Mouse (Mus musculus) forebrain, embryonic 11.5 days (tissue): Measurements from ENCODE around the gene Adamts16. TPM values are rescaled to one million over a fixed set of nuclear protein-coding genes. Genes with fewer than 3 reads are reported as not detected.

Experiments used
- ATAC-seq: fragments of 200-750 bp; cut with Nextera tagmentation; replicated peaks from 2 replicates; pipeline ENCODE4 v1.8.0; 2017; ENCODE audit warnings: moderate TSS enrichment; ENCODE audit not compliant: low FRiP score
- DNase-seq: peaks from one replicate; pipeline ENCODE4 v3.0.0-alpha.2; 2017; ENCODE audit warnings: low spot score
- H3K27ac ChIP-seq: fragments of 300-500 bp; sonication (generic); 2 replicates; pipeline ENCODE4 v1.5.1; 2014; ENCODE audit warnings: low read depth, low read length
- H3K27me3 ChIP-seq: fragments of 300-500 bp; sonication (generic); 2 replicates; pipeline ENCODE4 v1.6.1; 2014; ENCODE audit warnings: mild to moderate bottlenecking, low read length, mixed read lengths; ENCODE audit not compliant: control insufficient read depth, insufficient read depth
- H3K36me3 ChIP-seq: fragments of 300-500 bp; sonication (generic); 2 replicates; pipeline ENCODE4 v1.6.1; 2014; ENCODE audit warnings: mild to moderate bottlenecking, low read length, moderate library complexity, mixed read lengths; ENCODE audit not compliant: control insufficient read depth, insufficient read depth
- H3K4me1 ChIP-seq: fragments of 300-500 bp; sonication (generic); replicated peaks from 2 replicates; pipeline ENCODE4 v1.6.1; 2014; ENCODE audit warnings: low read length, mixed read lengths; ENCODE audit not compliant: control insufficient read depth, insufficient read depth
- H3K4me2 ChIP-seq: fragments of 300-500 bp; sonication (generic); 2 replicates; pipeline ENCODE4 v1.6.1; 2014; ENCODE audit warnings: low read depth, mild to moderate bottlenecking, low read length, moderate library complexity, mixed read lengths; ENCODE audit not compliant: severe bottlenecking
- H3K4me3 ChIP-seq: fragments of 300-500 bp; sonication (generic); 2 replicates; pipeline ENCODE4 v1.5.1; 2014; ENCODE audit warnings: low read depth, low read length
- H3K9ac ChIP-seq: fragments of 300-500 bp; sonication (generic); 2 replicates; pipeline ENCODE4 v1.6.1; 2014; ENCODE audit warnings: low read length
- H3K9me3 ChIP-seq: fragments of 300-500 bp; sonication (generic); 2 replicates; pipeline ENCODE4 v1.6.1; 2016; ENCODE audit warnings: low read length, mixed read lengths; ENCODE audit not compliant: control insufficient read depth
- WGBS: fragments of 180-500 bp; shearing (Covaris S2); extraction: QIAGEN DNeasy Blood & Tissue Kit; methylation state at CpG from one replicate; pipeline ENCODE4 v1.1.7; 2014; 5-methylcytosine and 5-hydroxymethylcytosine counted together
- polyA plus RNA-seq: library from polyadenylated mRNA; unstranded; fragments of >200 nt; fragmentation: Nextera tagmentation; extraction: Ambion mirVana; gene quantifications from 2 replicates; pipeline ENCODE4 v1.2.1, GENCODE M21; 2014

The Adamts16 gene
- polyA plus RNA-seq, 1 experiment from 2014 or later: 0.11 TPM

DNA sequence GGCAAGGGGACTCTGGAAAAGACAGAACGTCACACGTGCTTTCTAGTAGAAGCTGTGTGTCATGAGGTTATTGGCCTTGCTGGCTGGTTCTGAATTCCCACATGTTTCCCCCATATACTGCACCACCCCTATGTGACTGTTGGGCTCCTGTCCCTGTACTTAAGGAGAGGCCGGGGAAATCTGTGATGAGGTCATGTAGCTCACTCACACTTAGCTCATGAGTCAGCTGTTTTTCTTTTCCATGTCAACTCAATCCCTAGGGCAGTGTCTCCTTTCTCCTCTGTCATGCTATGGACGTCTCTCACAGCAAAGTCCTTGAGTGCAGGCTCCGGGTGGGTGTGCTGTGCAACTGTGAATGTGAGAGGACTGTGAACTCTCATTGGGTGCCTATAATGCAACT lies 22.6 kb downstream of the Adamts16 start:
- no peak for ATAC-seq
- no peaks in the 10 kb centered on the region for H3K27me3 ChIP-seq

DNA sequence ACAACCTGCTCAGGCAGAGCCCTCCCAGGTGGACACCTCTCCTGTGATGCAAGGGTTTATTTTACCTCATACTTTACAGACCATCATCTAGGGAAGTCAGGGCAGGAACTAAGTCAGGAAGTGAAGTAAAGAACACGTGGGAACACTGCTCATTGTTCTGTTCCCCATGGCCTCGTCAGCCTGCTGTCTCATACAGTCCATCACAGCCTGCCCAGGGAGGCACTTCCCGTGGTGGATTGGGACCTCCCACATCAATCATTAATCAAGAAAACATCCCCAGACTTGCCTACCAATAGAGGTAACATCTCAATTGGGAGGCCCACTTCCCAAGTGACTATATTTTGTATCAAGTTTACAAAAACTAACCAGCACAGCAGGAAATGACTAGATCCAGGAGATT lies 27.2 kb downstream of the Adamts16 start:
- no peaks in the 10 kb centered on the region for H3K4me1 ChIP-seq
- no peak for ATAC-seq
- no peak overlapping the region for H3K4me2 ChIP-seq
- no peaks in the 10 kb centered on the region for H3K36me3 ChIP-seq
- no peak overlapping the region for H3K27ac ChIP-seq
- no peak overlapping the region for H3K9ac ChIP-seq
- 72% methylated on average over 3 of the region's 3 CpGs for WGBS
- H3K9me3 ChIP-seq: no peaks in the 10 kb centered on the region
- H3K27me3 ChIP-seq: no peaks in the 10 kb centered on the region
- DNase-seq: no peak
- no peak overlapping the region for H3K4me3 ChIP-seq

More for the DNA sequence above, 22.6 kb downstream of the Adamts16 start:
- no peak overlapping the region for H3K4me2 ChIP-seq
- H3K9me3 ChIP-seq: no peaks in the 10 kb centered on the region
- H3K4me1 ChIP-seq: no peaks in the 10 kb centered on the region
- H3K4me3 ChIP-seq: no peak overlapping the region
- no peak overlapping the region for H3K27ac ChIP-seq
- no peak overlapping the region for H3K9ac ChIP-seq
- 84% methylated on average over 5 of the region's 5 CpGs for WGBS
- DNase-seq: no peak
- no peaks in the 10 kb centered on the region for H3K36me3 ChIP-seq

GRCm38 (mm10) chr13:70805506-70805905 lies 36.1 kb downstream of the Adamts16 start:
- ATAC-seq (no peak), DNase-seq (no peak)
- 92% methylated on average over 3 of the region's 3 CpGs for WGBS
- no peak overlapping the region for H3K4me2 ChIP-seq
- no peaks in the 10 kb centered on the region for H3K27me3 ChIP-seq
- H3K9ac ChIP-seq: no peak overlapping the region
- no peaks in the 10 kb centered on the region for H3K4me1 ChIP-seq
- no peaks in the 10 kb centered on the region for H3K36me3 ChIP-seq
- no peaks in the 10 kb centered on the region for H3K9me3 ChIP-seq
- H3K27ac ChIP-seq: no peak overlapping the region
- H3K4me3 ChIP-seq: no peak overlapping the region

DNA sequence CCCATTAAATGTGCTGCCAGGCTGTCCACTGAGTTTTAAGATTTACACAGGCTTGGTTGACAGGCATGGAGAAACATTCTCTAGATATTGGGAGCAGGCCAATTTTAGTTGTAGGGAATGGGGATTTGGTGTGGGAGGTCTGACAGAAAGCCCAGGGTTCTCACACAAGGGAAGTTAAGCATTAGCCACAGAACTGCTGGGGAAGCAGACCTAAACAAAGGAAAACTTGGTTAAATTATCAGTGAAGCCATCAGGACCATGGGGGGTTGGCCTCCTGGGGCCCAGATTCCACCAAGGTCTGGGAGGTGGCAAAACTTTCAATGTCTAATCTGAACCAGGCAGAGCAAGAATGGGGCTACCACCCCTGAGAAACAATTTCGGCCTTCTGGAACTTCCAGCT lies 38.8 kb downstream of the Adamts16 start:
- ATAC-seq (no peak), DNase-seq (no peak)
- Histone ChIP-seq H3K27ac (no peak overlapping the region), H3K4me1 (no peaks in the 10 kb centered on the region), H3K27me3 (no peaks in the 10 kb centered on the region), H3K4me3 (no peak overlapping the region), H3K9me3 (no peaks in the 10 kb centered on the region), H3K9ac (no peak overlapping the region), H3K4me2 (no peak overlapping the region), H3K36me3 (no peaks in the 10 kb centered on the region)
- WGBS: 70% methylated on average over 1 of the region's 1 CpGs

- no peak for ATAC-seq
- DNase-seq: no peak
- H3K4me2 ChIP-seq: no peak overlapping the region
- no peak overlapping the region for H3K4me3 ChIP-seq
- no peaks in the 10 kb centered on the region for H3K4me1 ChIP-seq
- no peak overlapping the region for H3K27ac ChIP-seq
- WGBS: 61% methylated on average over 3 of the region's 3 CpGs
- H3K36me3 ChIP-seq: no peaks in the 10 kb centered on the region
- H3K9me3 ChIP-seq: no peaks in the 10 kb centered on the region
- no peaks in the 10 kb centered on the region for H3K27me3 ChIP-seq
- no peak overlapping the region for H3K9ac ChIP-seq
These were observed 42.3 kb downstream of the Adamts16 start for GRCm38 (mm10) chr13:70799322-70799721.

- no peak overlapping the region for H3K27ac ChIP-seq
- H3K4me2 ChIP-seq: no peak overlapping the region
- H3K4me1 ChIP-seq: no peaks in the 10 kb centered on the region
- H3K36me3 ChIP-seq: no peaks in the 10 kb centered on the region
- WGBS: 75% methylated on average over 5 of the region's 5 CpGs
- no peaks in the 10 kb centered on the region for H3K27me3 ChIP-seq
- H3K9me3 ChIP-seq: no peaks in the 10 kb centered on the region
- no peak overlapping the region for H3K4me3 ChIP-seq
- DNase-seq (no peak), ATAC-seq (no peak)
- H3K9ac ChIP-seq: no peak overlapping the region
These were observed 43.2 kb downstream of the Adamts16 start for GRCm38 (mm10) chr13:70798396-70798795.

DNA sequence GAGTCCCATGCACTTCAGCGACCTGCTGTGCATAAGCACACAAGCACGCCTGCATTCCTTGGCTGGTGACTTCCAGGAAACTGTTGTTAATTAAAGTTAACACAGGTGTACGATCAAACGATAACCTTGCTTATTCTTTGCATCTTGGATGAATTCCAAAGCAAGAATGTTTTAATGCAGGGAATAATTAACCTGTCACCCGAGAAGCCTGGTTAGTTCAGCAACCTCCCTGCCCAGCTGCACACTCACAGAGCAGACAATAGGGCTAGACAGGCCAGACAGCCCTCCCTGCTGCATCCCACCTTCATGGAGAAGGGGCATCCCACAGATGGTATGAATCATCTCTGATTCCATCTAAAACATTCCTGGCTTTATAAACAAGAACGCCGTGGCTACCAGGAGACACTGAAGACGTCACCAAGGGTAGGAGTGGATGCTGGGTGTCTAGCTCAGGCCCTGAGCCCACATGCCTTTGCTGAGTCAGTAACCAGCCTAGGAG lies 47.5 kb downstream of the Adamts16 start:
- Histone ChIP-seq H3K36me3 (no peaks in the 10 kb centered on the region), H3K9ac (no peak overlapping the region), H3K27me3 (no peaks in the 10 kb centered on the region), H3K4me3 (no peak overlapping the region), H3K4me1 (no peaks in the 10 kb centered on the region), H3K4me2 (no peak overlapping the region), H3K9me3 (no peaks in the 10 kb centered on the region), H3K27ac (no peak overlapping the region)
- WGBS: 58% methylated on average over 8 of the region's 8 CpGs
- DNase-seq: no peak
- ATAC-seq: no peak

- WGBS: 81% methylated on average over 4 of the region's 4 CpGs
These were observed 48.0 kb downstream of the Adamts16 start for GRCm38 (mm10) chr13:70793660-70794059.

GRCm38 (mm10) chr13:70792950-70793349 lies 48.7 kb downstream of the Adamts16 start:
- 91% methylated on average over 7 of the region's 7 CpGs for WGBS
- H3K4me3 ChIP-seq: no peak overlapping the region
- no peaks in the 10 kb centered on the region for H3K4me1 ChIP-seq
- H3K9ac ChIP-seq: no peak overlapping the region
- no peak overlapping the region for H3K4me2 ChIP-seq
- H3K9me3 ChIP-seq: no peaks in the 10 kb centered on the region
- ATAC-seq: no peak
- DNase-seq: no peak
- H3K27ac ChIP-seq: no peak overlapping the region
- H3K36me3 ChIP-seq: no peaks in the 10 kb centered on the region
- no peaks in the 10 kb centered on the region for H3K27me3 ChIP-seq

More at GRCm38 (mm10) chr13:70793660-70794059, 48.0 kb downstream of the Adamts16 start:
- H3K36me3 ChIP-seq: no peaks in the 10 kb centered on the region
- no peak overlapping the region for H3K4me2 ChIP-seq
- no peak for DNase-seq
- no peaks in the 10 kb centered on the region for H3K27me3 ChIP-seq
- H3K4me1 ChIP-seq: no peaks in the 10 kb centered on the region
- ATAC-seq: no peak
- H3K4me3 ChIP-seq: no peak overlapping the region
- no peak overlapping the region for H3K9ac ChIP-seq
- no peak overlapping the region for H3K27ac ChIP-seq
- no peaks in the 10 kb centered on the region for H3K9me3 ChIP-seq
